Mouse (Mus musculus): Measurements from ENCODE around the gene Otp. TPM values are rescaled to one million over a fixed set of nuclear protein-coding genes. Genes with fewer than 3 reads are reported as not detected.

Gene Otp
- polyA plus RNA-seq (2014; fragmentation: Illumina TruSeq; extraction: RNeasy Lipid Tissue Mini Kit (QIAGEN cat#74804); ENCODE audit: low read depth, low replicate concordance): not detected

DNA sequence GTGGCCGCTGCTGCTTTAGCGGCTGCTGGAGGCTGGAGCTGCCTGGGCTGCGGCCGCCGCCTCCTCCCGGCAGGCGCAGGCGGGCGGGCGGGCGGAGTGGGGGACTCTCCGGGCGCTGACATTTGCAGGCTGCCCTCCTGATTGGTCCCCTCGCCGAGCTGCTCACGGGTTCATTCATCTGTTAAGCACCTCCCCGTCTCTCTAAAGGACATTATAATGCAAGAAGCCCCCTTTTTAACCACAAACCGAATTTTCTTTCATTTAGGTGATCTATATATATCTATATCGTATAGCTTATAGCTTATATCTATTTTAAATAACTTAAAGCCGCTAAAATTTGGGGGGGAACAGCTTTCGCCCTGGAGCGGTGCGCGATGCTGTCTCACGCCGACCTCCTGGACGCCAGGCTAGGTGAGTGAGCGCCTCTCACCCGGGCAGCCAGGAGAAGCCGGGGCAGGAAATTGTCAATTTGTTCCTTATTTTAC is at the start of gene Otp:
Gene Otp (plus strand): TSS at position 207 of the 485 bp plus-strand sequence.

Other genes with a start within 250 kb of the Otp start
- gene Tbca, start 86.7 kb upstream of the Otp start, polyA plus RNA-seq (2014; fragmentation: Illumina TruSeq; extraction: RNeasy Lipid Tissue Mini Kit (QIAGEN cat#74804); ENCODE audit: low read depth, low replicate concordance): 403 TPM
- gene Wdr41, start 100.7 kb downstream of the Otp start, polyA plus RNA-seq (2014; fragmentation: Illumina TruSeq; extraction: RNeasy Lipid Tissue Mini Kit (QIAGEN cat#74804); ENCODE audit: low read depth, low replicate concordance): 25.7 TPM

Data from sigmoid colon, adult 10 weeks (tissue).